ENCODE assay signal across 8 mouse cellular contexts in the genomic region with DNA sequence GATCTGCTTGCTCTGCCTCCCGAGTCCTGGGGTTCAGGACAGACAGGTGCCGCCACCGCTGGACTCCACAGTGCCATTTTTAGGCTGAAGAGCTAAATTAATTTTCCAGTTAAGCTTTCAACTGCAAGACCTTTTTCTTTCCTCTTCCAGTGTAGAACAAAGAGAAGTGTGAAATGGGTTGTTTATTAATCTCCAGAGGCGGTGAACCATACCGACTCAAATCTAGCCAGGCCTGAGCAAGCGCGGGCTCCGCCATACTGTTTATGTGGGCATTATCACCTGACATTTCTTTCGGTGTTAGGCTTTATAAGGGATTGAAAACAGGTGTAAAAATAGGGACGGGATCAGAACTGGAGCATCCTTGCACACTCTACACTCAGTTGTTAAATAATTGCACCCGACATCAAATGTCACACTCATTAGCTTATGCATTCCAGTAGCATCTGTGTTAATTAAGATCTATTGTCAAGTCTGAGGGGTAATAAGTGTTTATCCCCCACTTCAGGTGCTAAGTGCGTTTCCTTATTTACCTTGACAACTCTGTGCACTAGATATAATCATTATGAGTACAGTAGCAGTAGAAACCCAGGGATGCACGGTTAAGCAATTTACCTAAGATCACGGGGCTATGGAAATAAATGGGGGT. TPM values are rescaled to one million over a fixed set of nuclear protein-coding genes. Genes with fewer than 3 reads are reported as not detected.
DNase-seq lines count a peak whose midpoint lies in the region; ATAC-seq and TF ChIP-seq lines count a peak whose summit lies in the region.

No protein-coding gene starts in this region.

- DNase-seq in heart, adult 2 months: no peak
- no peak for DNase-seq in heart, postnatal 25 days (ENCODE audit: low spot score)
- peak; percentile 60 for DNase-seq in kidney, adult 11 months
- no peak for DNase-seq in urinary bladder, postnatal 10 days (ENCODE audit: low spot score)
- no peak for DNase-seq in c-Kit-positive CD71-positive TER-119-positive erythroid progenitor cells, embryonic 14.5 days (ENCODE audit: low spot score)

- ATAC-seq in midbrain, embryonic 12.5 days (ENCODE audit: low FRiP score, low read depth): no peak
- no peak for ATAC-seq in erythroid progenitor cell, adult 5-6 weeks (replicated peaks; ENCODE audit: low FRiP score, poor library complexity, severe bottlenecking)

- H3K9me3 ChIP-seq in midbrain, embryonic 12.5 days: no peaks in the 10 kb centered on the region

- no peak for TF ChIP-seq CTCF in heart, adult 2 months (IDR thresholded peaks at IDR 0.05)
- no peak for TF ChIP-seq CTCF in cortical plate, adult 2 months (IDR thresholded peaks at IDR 0.05; ENCODE audit: extremely low read depth, insufficient read depth, low read length)

- intact Hi-C loops in heart, adult 2 months (cut with DNase I): loop anchor here (2.0 kb wide), 3 partner anchors 49 to 71 kb away; partner anchors contain the start of genes Tbc1d15, Thap2, Tmem19 and Zfc3h1
- intact Hi-C loops in heart, postnatal 25 days (cut with DNase I): loop anchor here (1.0 kb wide), 1 partner anchor 61 kb away; no protein-coding TSS in a partner anchor

- peak overlapping the region; percentile 97 for H3K27ac ChIP-seq in heart, adult 2 months
- no peak overlapping the region for H3K27ac ChIP-seq in cortical plate, adult 2 months (ENCODE audit: insufficient read depth, low read length)
- no peak overlapping the region for H3K27ac ChIP-seq in midbrain, embryonic 12.5 days (replicated peaks)

- H3K79me2 ChIP-seq in heart, adult 2 months (replicated peaks; ENCODE audit: control insufficient read depth, insufficient read depth, low read length): peaks cover 6% of the 10 kb centered on the region

- 0 out of 2 replicates have a peak, but pooled peaks have one; percentile 7 for TF ChIP-seq EP300 in heart, adult 2 months (IDR thresholded peaks at IDR 0.05; ENCODE audit: insufficient read depth, low read depth, low read length)

- H3K4me1 ChIP-seq in heart, adult 2 months (ENCODE audit: control insufficient read depth, insufficient read depth, low read length): peaks cover 21% of the 10 kb centered on the region
- peaks cover 4% of the 10 kb centered on the region for H3K4me1 ChIP-seq in cortical plate, adult 2 months (ENCODE audit: control insufficient read depth, insufficient read depth, low read length)
- peaks cover 22% of the 10 kb centered on the region for H3K4me1 ChIP-seq in midbrain, embryonic 12.5 days

- H3K4me2 ChIP-seq in midbrain, embryonic 12.5 days (replicated peaks): peak overlapping the region; percentile 83

- peaks cover 21% of the 10 kb centered on the region for H3K36me3 ChIP-seq in heart, adult 2 months (ENCODE audit: control insufficient read depth, insufficient read depth, low read length)
- no peaks in the 10 kb centered on the region for H3K36me3 ChIP-seq in midbrain, embryonic 12.5 days

- H3K27me3 ChIP-seq in heart, adult 2 months (ENCODE audit: control insufficient read depth, insufficient read depth, low read length): no peaks in the 10 kb centered on the region
- H3K27me3 ChIP-seq in midbrain, embryonic 12.5 days: no peaks in the 10 kb centered on the region

- 54% methylated on average over 14 of the region's 14 CpGs for WGBS in heart, adult 2 months
- 77% methylated on average over 14 of the region's 14 CpGs for WGBS in midbrain, embryonic 12.5 days

- H3K4me3 ChIP-seq in heart, adult 2 months: peak overlapping the region; percentile 86
- H3K4me3 ChIP-seq in cortical plate, adult 2 months (ENCODE audit: insufficient read depth, low read length): peak overlapping the region; percentile 51
- H3K4me3 ChIP-seq in midbrain, embryonic 12.5 days: peak overlapping the region; percentile 90

- TF ChIP-seq POLR2A in heart, adult 2 months (IDR thresholded peaks at IDR 0.05; ENCODE audit: insufficient read depth, low read depth, low read length): no peak
- no peak for TF ChIP-seq POLR2A in cortical plate, adult 2 months (IDR thresholded peaks at IDR 0.05; ENCODE audit: extremely low read depth, insufficient read depth, low read length)

- H3K9ac ChIP-seq in heart, adult 2 months (ENCODE audit: low read depth, low read length): peak overlapping the region; percentile 49; the same call in 1 of the 2 replicates
- H3K9ac ChIP-seq in midbrain, embryonic 12.5 days (replicated peaks): peak overlapping the region; percentile 95

RNA-seq across cellular contexts. Expression of gene Rab21, which starts 1.6 kb away (rescaled TPM):
- 10 to 100 TPM; 75.0 to 80.1 TPM for total RNA-seq in heart, adult 2 months (2021)
- 29.9 and 50.4 TPM in 2 replicates for polyA plus RNA-seq in heart, adult 2 months (2012; rRNA removed)
- total RNA-seq in heart, postnatal 25 days (2021): 10 to 100 TPM; 73.9 to 78.2 TPM
- 40.8 and 41.1 TPM in 2 replicates for polyA plus RNA-seq in cortical plate, adult 2 months (2012; rRNA removed)
- 5.2 and 5.4 TPM in 2 replicates for polyA plus RNA-seq in midbrain, embryonic 12.5 days (2016; fragmentation: Nextera tagmentation; extraction: Ambion mirVana)
- total RNA-seq in erythroid progenitor cell, adult 5-6 weeks (2015; ENCODE audit: low replicate concordance): 25.2 and 45.0 TPM in 2 replicates
- total RNA-seq in erythroid progenitor cell, adult 5-6 weeks (2017; ENCODE audit: low replicate concordance): 15.8 and 22.5 TPM in 2 replicates

RNA-seq across cellular contexts. Expression of gene Tmem19, which starts 48.5 kb away (rescaled TPM):
- total RNA-seq in heart, adult 2 months (2021): 10 to 100 TPM; 12.1 to 15.1 TPM
- 8.6 and 11.5 TPM in 2 replicates for polyA plus RNA-seq in heart, adult 2 months (2012; rRNA removed)
- total RNA-seq in heart, postnatal 25 days (2021): 10 to 100 TPM; 10.3 to 15.0 TPM
- 31.2 and 33.5 TPM in 2 replicates for polyA plus RNA-seq in cortical plate, adult 2 months (2012; rRNA removed)
- polyA plus RNA-seq in midbrain, embryonic 12.5 days (2016; fragmentation: Nextera tagmentation; extraction: Ambion mirVana): 40.5 and 43.0 TPM in 2 replicates
- 12.6 and 18.0 TPM in 2 replicates for total RNA-seq in erythroid progenitor cell, adult 5-6 weeks (2015; ENCODE audit: low replicate concordance)
- 6.8 and 27.8 TPM in 2 replicates for total RNA-seq in erythroid progenitor cell, adult 5-6 weeks (2017; ENCODE audit: low replicate concordance)
